Mouse (Mus musculus): ENCODE data around the gene Ybx1.

DNA sequence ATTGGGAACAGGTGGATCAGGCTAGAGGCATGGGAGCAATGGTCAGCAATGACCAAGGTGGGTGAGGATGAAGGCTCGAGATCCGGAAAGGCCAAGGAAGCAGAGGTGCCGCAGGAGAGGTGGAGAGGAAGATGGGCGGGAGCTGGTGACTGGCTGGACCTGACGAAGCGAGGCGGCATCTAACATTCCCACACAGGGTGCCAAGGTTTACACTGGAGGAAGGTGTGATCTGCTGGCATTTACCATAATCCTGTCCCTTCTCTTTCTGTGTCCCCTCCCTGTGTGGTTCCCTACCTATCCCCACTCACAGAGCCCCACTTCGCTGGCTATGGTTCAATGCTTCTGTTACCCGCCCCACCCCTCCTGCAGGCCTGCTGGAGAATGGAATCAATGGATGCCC is 48.4 kb downstream of the Ybx1 start:
- no peak for TF ChIP-seq CTCF (IDR thresholded peaks at IDR 0.05; ENCODE audit: insufficient read depth, low read length)
- TF ChIP-seq POLR2A (IDR thresholded peaks at IDR 0.05; ENCODE audit: borderline replicate concordance, extremely low read depth, low read depth, low read length), result no peak

All from lung, adult 2 months (tissue).